40 mouse cellular contexts compared by ENCODE assay signal in genomic region chr12:54969033-54969432, GRCm38 (mm10). TPM values are rescaled to one million over a fixed set of nuclear protein-coding genes. Genes with fewer than 3 reads are reported as not detected.
"Had no signal": no experiment of that assay in that cellular context is flagged by ENCODE, and none has a peak within 500 bp of the region (broad histone marks: within the 10 kb centered on the region; RNA-seq: fewer than 3 reads in every experiment).

No protein-coding gene starts in this region.

- H3K4me2 ChIP-seq: heart, embryonic 11.5 days; heart, embryonic 13.5 days; heart, embryonic 15.5 days; hindbrain, embryonic 13.5 days; hindbrain, embryonic 15.5 days; kidney, embryonic 15.5 days; limb, embryonic 12.5 days; liver, embryonic 11.5 days; liver, embryonic 13.5 days had no signal

- H3K36me3 ChIP-seq: hindbrain, embryonic 15.5 days had no signal

- H3K4me3 ChIP-seq: gastrocnemius, adult 2 months; heart, adult 2 months; heart, embryonic 13.5 days; heart, embryonic 15.5 days; hindbrain, embryonic 13.5 days; hindbrain, embryonic 15.5 days; kidney, embryonic 15.5 days; left cerebral cortex, adult 2 months; limb, embryonic 12.5 days; liver, embryonic 13.5 days had no signal

- H3K27ac ChIP-seq: gastrocnemius, adult 2 months; heart, adult 2 months; heart, embryonic 13.5 days; heart, embryonic 15.5 days; hindbrain, embryonic 13.5 days; hindbrain, embryonic 15.5 days; hindbrain, postnatal 0 days; kidney, embryonic 15.5 days; kidney, postnatal 0 days; left cerebral cortex, adult 2 months; limb, embryonic 12.5 days; liver, embryonic 13.5 days had no signal

- H3K4me1 ChIP-seq: heart, embryonic 15.5 days; hindbrain, embryonic 13.5 days; hindbrain, embryonic 15.5 days; kidney, embryonic 15.5 days; limb, embryonic 12.5 days had no signal

- H3K9ac ChIP-seq: heart, embryonic 13.5 days; heart, embryonic 15.5 days; hindbrain, embryonic 13.5 days; hindbrain, embryonic 15.5 days; kidney, embryonic 15.5 days; limb, embryonic 12.5 days; liver, embryonic 13.5 days had no signal

- H3K9me3 ChIP-seq: heart, embryonic 13.5 days; heart, embryonic 15.5 days; hindbrain, embryonic 13.5 days; hindbrain, embryonic 15.5 days; kidney, embryonic 15.5 days; limb, embryonic 12.5 days; liver, embryonic 13.5 days had no signal

- DNase-seq: gastrocnemius, adult 2 months; gastrocnemius, postnatal 10 days; gastrocnemius, postnatal 36 days; heart, adult 2 months; heart, postnatal 14 days; heart, postnatal 36 days; kidney, adult 11 months; kidney, adult 2 months; kidney, adult 9 months; kidney, postnatal 14 days; kidney, postnatal 36 days; layer of hippocampus, adult 9-11 months; layer of hippocampus, postnatal 36 days; left cerebral cortex, postnatal 4 days; liver; liver, embryonic 13.5 days had no signal

- H3K27me3 ChIP-seq: heart, embryonic 13.5 days; heart, embryonic 15.5 days; hindbrain, embryonic 13.5 days; hindbrain, embryonic 15.5 days; kidney, embryonic 15.5 days; limb, embryonic 12.5 days; liver, embryonic 13.5 days had no signal

- ATAC-seq: hindbrain, postnatal 0 days; intestine, embryonic 16.5 days had no signal

RNA-seq across cellular contexts. Expression of gene Gm20403, which starts 17.3 kb away (rescaled TPM):
- total RNA-seq: gastrocnemius, adult 2 months; gastrocnemius, postnatal 10 days; gastrocnemius, postnatal 36 days; heart, adult 2 months; heart, postnatal 14 days; heart, postnatal 36 days; hematopoietic stem cell, adult 5-6 weeks; hindbrain, postnatal 0 days; layer of hippocampus, adult 18-20 months; layer of hippocampus, adult 8-10 months; layer of hippocampus, postnatal 14 days; layer of hippocampus, postnatal 36 days; left cerebral cortex, adult 2 months; left cerebral cortex, postnatal 25 days; left cerebral cortex, postnatal 4 days had no signal
- polyA plus RNA-seq: frontal cortex, adult 2 months; gonadal fat pad, adult 2 months; heart, adult 2 months; heart, embryonic 11.5 days; heart, embryonic 13.5 days; heart, embryonic 15.5 days; heart, postnatal 0 days; hindbrain, embryonic 11.5 days; hindbrain, embryonic 13.5 days; hindbrain, embryonic 15.5 days; hindbrain, postnatal 0 days; intestine, embryonic 14.5 days; intestine, embryonic 16.5 days; kidney, adult 2 months; kidney, embryonic 15.5 days; kidney, postnatal 0 days; large intestine, adult 2 months; limb, embryonic 12.5 days; limb, embryonic 14.5 days; liver, embryonic 11.5 days; liver, embryonic 13.5 days had no signal
